Mouse (Mus musculus) G1E (cell line): ENCODE results near the gene Frmd6.

Experiments
- CTCF ChIP-seq: IDR thresholded peaks from 2 replicates; pipeline ENCODE4 v1.5.1; 2012; ENCODE audit warnings: low read depth, low read length, inconsistent platforms, mixed read lengths
- GATA1 ChIP-seq: IDR thresholded peaks from 2 replicates; pipeline ENCODE4 v1.6.1; 2012; ENCODE audit warnings: borderline replicate concordance, low read length, inconsistent platforms, mixed read lengths
- GATA2 ChIP-seq: IDR thresholded peaks from 2 replicates; pipeline ENCODE4 v1.6.1; 2012; ENCODE audit warnings: low read depth, low read length, inconsistent platforms, borderline replicate concordance

DNA sequence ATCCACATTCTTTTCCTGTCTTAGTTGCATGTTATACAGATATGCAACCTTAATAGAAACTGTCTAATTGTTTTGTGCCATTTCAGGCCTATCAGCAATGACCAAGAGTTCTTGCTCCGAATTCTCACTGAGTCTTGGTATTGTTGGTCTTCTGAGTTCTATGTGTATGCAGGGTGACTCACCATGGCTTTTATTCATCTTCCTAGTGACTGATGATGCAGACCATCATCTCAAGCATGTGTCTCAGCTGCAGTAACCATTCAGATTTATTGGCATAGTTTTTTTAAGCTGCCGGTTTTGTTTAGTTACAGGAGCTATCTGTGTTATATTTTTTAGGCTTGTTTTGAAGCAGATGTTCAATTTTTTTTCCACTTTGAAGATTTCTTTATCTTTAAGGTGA is 20.1 kb downstream of the Frmd6 start:
- TF ChIP-seq GATA1: no peak
- TF ChIP-seq CTCF: no peak
- no peak for TF ChIP-seq GATA2
